Mouse (Mus musculus): ENCODE data around the gene Acin1.

Gene Acin1

GRCm38 (mm10) chr14:54603686-54604085 is 83.0 kb downstream of the Acin1 start:
- no peak for DNase-seq

DNA sequence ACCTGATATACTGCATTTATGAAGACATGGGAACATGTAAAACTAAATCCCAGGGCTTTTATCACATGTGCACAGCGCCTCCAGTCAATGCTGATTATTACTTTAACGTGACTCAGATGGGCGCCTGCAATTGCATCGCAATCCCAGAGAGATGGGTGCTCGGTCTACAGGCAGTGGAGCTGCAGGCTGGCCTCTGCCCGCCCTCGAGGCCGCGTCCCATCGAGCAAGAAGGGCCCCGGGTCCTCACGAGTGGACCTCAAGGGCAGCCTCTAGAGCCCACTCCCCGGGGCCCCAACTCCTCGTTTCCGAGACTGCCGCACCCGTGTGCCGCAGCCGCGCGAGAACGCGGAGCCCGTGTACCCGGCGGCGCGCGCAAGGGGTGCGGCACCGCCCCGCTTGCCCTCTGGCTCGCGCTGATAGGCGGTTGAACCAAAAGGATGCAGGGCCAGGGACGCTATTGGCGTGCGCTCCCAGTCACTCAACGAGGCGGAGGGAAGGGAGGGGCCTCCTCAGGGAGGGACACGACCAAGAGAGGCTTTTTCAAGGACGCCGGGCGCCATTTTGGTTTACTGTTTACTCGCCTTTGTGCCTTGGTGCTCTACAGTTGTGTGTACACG is 83.6 kb downstream of the Acin1 start:
- DNase-seq = peak; percentile 93

DNA sequence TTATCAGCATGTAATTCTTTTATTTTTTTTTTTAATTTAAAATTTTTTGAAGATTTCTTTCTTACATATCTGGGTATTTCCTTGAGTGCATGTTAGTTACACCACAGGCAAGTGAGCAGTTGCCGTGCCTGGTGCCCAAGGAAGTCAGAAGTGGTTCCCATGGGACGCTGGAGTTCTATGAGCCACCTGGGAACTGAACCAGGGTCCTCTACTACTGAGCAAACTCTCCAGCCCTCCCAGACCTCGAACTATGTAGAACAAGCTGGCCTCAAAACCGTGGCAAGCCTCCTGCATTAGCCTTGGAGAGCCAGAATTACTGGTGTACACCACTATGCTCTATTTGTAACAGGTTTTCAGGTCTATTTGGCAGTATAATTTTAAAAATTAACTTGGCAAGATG is 84.1 kb downstream of the Acin1 start:
- no peak for DNase-seq

GRCm38 (mm10) chr14:54601601-54602000 is 85.1 kb downstream of the Acin1 start:
- no peak for DNase-seq

DNA sequence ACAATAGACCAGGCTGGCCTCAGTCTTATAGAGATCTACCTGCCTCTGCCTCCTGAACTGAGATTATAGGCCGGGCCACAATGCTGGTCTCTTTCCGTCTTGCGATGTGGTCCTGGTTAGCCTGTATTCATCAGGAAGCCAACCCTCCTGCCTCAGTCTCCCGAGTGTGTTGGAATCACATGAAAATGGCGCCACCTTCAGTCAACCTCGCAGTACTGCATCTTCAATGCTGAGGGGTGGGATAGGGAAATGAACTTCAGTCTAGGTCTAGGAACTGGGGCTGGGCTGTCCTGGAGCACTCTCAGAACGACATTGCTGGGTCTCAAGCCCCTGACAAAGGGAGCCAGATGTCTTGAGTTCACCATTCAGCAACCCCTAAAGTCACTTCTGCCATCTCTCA is 89.6 kb downstream of the Acin1 start:
- DNase-seq = no peak

DNA sequence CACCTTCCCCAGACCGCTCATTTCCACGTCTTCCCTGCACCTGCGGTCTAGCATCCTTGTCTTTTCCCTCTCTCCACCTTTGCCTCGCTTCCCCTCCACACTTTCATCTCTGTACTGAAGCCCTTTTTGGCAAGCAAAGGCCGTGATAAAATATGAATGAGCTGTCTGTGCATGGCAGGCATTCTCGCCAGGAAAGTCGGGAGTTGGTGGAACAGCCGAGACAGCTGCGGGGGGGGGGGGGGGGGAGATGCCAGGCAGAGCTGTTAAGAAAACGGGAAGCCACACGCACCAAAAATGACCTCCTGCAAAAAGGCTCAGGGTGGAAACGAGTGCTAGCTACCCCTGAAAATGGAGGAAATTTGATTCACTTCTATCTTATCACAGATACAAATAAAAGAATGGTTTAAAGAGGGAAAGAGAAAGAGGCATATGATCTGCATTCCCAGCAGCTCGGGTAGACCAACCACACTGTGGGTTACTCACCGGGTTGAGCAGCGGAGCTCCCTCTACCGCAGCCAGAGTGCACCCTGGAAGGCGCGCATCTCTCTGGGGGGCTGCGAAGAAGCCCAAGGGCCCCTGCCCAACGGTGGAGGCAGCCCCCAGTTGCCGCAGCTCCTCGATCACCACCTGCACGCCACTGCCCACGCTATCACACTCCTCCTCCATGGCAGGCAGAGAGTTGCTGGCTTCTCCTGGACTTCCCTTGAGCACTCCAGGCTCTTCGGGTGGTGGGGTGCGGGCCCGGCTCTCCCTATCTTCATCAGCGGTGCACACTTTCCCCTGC is 91.9 kb downstream of the Acin1 start:
- DNase-seq = no peak

DNA sequence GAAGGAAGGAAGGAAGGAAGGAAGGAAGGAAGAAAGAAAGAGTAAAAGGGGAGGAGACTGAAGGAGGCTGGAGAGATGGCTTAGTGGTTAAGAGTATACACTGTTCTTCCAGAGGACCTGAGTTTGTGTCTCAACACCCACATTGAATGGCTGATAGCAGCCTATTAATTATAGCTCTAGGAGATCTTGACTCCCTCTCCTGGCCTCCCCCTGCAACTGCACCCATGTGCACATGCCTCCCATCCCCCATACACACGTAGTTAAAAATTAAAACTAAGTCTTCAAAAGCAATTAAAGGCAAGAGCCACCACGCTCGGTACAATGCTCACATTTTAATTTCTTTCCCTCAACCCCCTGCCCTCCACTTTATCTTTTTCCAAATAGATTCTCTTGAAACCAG is 92.7 kb downstream of the Acin1 start:
- DNase-seq = no peak

DNA sequence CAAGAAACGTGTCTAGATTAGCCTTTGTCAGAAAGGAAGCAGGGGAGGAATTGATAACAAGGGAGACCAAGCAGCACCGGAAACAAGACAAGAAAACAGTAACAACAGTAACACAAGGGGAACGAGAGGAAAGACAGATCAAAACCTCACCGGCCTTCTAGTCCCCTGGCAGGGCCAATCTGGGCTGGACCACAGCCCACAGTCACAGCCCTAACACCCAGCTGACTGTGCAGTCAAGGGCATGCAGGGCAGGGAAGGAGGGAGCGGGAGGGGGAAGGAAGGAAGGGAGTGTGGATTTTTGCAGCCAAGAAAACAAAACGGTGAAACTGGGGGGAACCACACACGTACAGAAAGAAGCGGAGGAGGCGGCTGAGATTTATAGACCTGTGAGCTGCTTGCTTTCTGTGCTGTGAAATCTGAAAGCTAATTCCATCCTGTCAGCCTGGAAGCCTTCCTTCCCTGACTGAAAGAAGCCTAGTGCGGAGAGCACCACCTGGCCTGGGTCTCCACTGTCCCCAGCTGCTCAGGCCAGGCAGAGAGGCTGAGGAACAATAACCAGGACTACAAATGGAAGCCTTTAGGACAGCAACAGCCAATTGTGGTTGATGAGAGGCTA is 94.3 kb downstream of the Acin1 start:
- no peak for DNase-seq

Measured in right cerebral cortex, postnatal 4 days (tissue).